Mouse (Mus musculus): Measurements from ENCODE around the gene Txndc11. TPM values are rescaled to one million over a fixed set of nuclear protein-coding genes. Genes with fewer than 3 reads are reported as not detected.
A peak's percentile ranks its signal among the peaks of the same experiment; 100 is the strongest.

The Txndc11 gene
- polyA plus RNA-seq, 1 experiment from 2014 or later, result 30.8 TPM

Small RNAs within 50 kb of the gene (microRNA-seq; reads per million reads assigned to microRNA genes)
- 66.0 reads per million, percentile 46 among the genes with 10 or more reads in this experiment for gene Gm23935

Other genes starting within 250 kb of the Txndc11 start
- gene Snn, start 73.7 kb downstream of the Txndc11 start, polyA plus RNA-seq (2015; fragmentation: Nextera tagmentation; extraction: Ambion mirVana), result 42.9 and 46.1 TPM in 2 replicates
- 110 and 111 TPM in 2 replicates for gene Litaf, start 68.5 kb downstream of the Txndc11 start, polyA plus RNA-seq (2015; fragmentation: Nextera tagmentation; extraction: Ambion mirVana)
- gene Zc3h7a, start 41.7 kb upstream of the Txndc11 start, polyA plus RNA-seq (2015; fragmentation: Nextera tagmentation; extraction: Ambion mirVana), result 107 and 109 TPM in 2 replicates
- 138 and 144 TPM in 2 replicates for gene Rsl1d1, start 68.7 kb upstream of the Txndc11 start, polyA plus RNA-seq (2015; fragmentation: Nextera tagmentation; extraction: Ambion mirVana)
- gene Gspt1, start 119.7 kb upstream of the Txndc11 start, polyA plus RNA-seq (2015; fragmentation: Nextera tagmentation; extraction: Ambion mirVana), result 57.5 and 60.1 TPM in 2 replicates
- not detected in 2 replicates for gene Tnfrsf17, start 179.2 kb upstream of the Txndc11 start, polyA plus RNA-seq (2015; fragmentation: Nextera tagmentation; extraction: Ambion mirVana)
- gene Snx29, start 188.3 kb upstream of the Txndc11 start, polyA plus RNA-seq (2015; fragmentation: Nextera tagmentation; extraction: Ambion mirVana), result 11.4 and 16.2 TPM in 2 replicates